ENCODE assay signal across 17 mouse cellular contexts in the genomic region with DNA sequence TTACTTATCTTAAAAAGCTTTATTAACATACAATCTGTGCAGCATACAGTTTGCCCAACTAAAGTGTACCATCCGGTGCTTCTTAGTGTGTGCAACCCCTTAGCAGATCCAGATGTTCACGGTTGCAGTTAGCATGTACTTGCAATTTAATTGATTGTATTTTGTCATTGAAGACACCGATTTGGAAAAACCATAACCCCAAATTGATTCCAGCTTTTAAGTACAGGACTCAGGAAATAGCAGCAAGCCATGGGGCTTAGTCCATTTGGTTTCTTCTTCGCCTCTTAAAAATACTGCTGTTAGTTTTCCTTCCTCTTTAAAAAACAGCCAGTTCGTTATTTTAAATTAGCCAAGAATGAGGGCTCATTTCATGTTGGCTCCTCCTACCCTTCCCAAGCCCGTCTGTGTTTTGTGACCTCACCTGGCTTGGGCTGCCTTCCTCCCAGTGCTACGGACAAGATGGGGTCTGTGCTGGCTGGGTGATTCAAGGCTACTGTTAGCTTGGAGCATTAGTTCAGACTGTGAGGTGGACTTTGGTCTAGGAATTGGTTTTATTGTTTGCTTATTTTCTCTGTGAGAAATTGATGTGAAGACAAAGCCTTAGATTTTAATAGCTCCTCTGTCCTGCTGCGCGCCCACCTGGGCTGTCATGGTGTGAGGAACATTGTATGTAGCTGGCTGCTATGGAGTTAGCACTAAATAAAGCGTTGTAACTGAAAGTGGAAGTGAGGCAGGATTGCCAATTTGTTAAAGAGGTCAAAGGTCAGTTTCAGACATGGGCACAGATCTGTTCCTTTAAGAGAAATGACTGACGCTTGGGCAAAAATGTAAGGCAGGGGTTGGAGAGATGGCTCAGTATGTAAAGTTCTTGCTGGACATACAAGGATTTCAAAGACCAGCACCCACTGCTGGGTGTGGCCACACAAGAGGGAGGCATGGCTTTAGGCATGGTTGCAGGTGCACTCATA. TPM values are rescaled to one million over a fixed set of nuclear protein-coding genes. Genes with fewer than 3 reads are reported as not detected.
DNase-seq lines count a peak whose midpoint lies in the region; ATAC-seq and TF ChIP-seq lines count a peak whose summit lies in the region.
"Had no signal": no experiment of that assay in that cellular context is flagged by ENCODE, and none has a peak within 500 bp of the region (broad histone marks: within the 10 kb centered on the region; RNA-seq: fewer than 3 reads in every experiment).

No protein-coding gene starts in this region.

- WGBS in liver, adult 2 months = 24% methylated on average over 11 of the region's 11 CpGs
- 51% methylated on average over 11 of the region's 11 CpGs for WGBS in embryonic facial prominence, embryonic 15.5 days
- WGBS in liver, embryonic 16.5 days (ENCODE audit: insufficient replicate concordance) = 57% methylated on average over 11 of the region's 11 CpGs
- 77% methylated on average over 11 of the region's 11 CpGs for WGBS in neural tube, embryonic 15.5 days

- peak overlapping the region; percentile 50 for H3K27ac ChIP-seq in liver, adult 2 months (replicated peaks; ENCODE audit: insufficient read depth, low read depth, low read length)
- peak overlapping the region; percentile 6; the same call in 1 of the 2 replicates for H3K27ac ChIP-seq in embryonic facial prominence, embryonic 15.5 days (replicated peaks)
- H3K27ac ChIP-seq in liver, embryonic 16.5 days (ENCODE audit: low read length) = peak overlapping the region; percentile 10; the same call in 1 of the 2 replicates
- H3K27ac ChIP-seq in neural tube, embryonic 15.5 days (replicated peaks) = no peak overlapping the region
- H3K27ac ChIP-seq: hindbrain, embryonic 15.5 days had no signal

- peaks cover 27% of the 10 kb centered on the region for H3K4me1 ChIP-seq in liver, adult 2 months (ENCODE audit: control insufficient read depth, insufficient read depth, low read length)
- peaks cover 52% of the 10 kb centered on the region for H3K4me1 ChIP-seq in embryonic facial prominence, embryonic 15.5 days
- H3K4me1 ChIP-seq in liver, embryonic 16.5 days (ENCODE audit: control insufficient read depth, low read depth, low read length) = peaks cover 4% of the 10 kb centered on the region; the same call in 1 of the 2 replicates
- H3K4me1 ChIP-seq in neural tube, embryonic 15.5 days = peaks cover 43% of the 10 kb centered on the region

- H3K9me3 ChIP-seq in embryonic facial prominence, embryonic 15.5 days (replicated peaks) = no peaks in the 10 kb centered on the region
- no peaks in the 10 kb centered on the region for H3K9me3 ChIP-seq in liver, embryonic 16.5 days (replicated peaks; ENCODE audit: control insufficient read depth, low read length)
- no peaks in the 10 kb centered on the region for H3K9me3 ChIP-seq in neural tube, embryonic 15.5 days (replicated peaks)
- H3K9me3 ChIP-seq: hindbrain, embryonic 15.5 days; limb, embryonic 15.5 days; stomach, embryonic 15.5 days had no signal

- TF ChIP-seq CTCF in liver, adult 2 months (IDR thresholded peaks at IDR 0.05; ENCODE audit: low read depth, low read length) = no peak

- peak; percentile 77 for DNase-seq in liver, adult 2 months (ENCODE audit: extremely low read depth, low read depth, low spot score)
- DNase-seq in liver = no peak
- peak; percentile 37 to 41 for DNase-seq in B cell, adult 2 months
- no peak for DNase-seq in cerebellum, adult 9-10 months
- DNase-seq in left cerebral cortex, adult 8-10 months (ENCODE audit: low spot score in 2 of 2) = no peak
- DNase-seq: cerebellum, postnatal 14 days; layer of hippocampus, postnatal 36 days; thymus, postnatal 4 days had no signal

- peaks cover 10% of the 10 kb centered on the region for H3K36me3 ChIP-seq in liver, adult 2 months (ENCODE audit: control insufficient read depth, insufficient read depth, low read length)
- H3K36me3 ChIP-seq in embryonic facial prominence, embryonic 15.5 days = peaks cover 21% of the 10 kb centered on the region
- H3K36me3 ChIP-seq in liver, embryonic 16.5 days (ENCODE audit: control insufficient read depth, insufficient read depth) = peaks cover 13% of the 10 kb centered on the region
- H3K36me3 ChIP-seq in neural tube, embryonic 15.5 days = peaks cover 18% of the 10 kb centered on the region

- H3K79me2 ChIP-seq in liver, adult 2 months (ENCODE audit: control insufficient read depth, insufficient read depth, low read length) = peaks cover 19% of the 10 kb centered on the region

- H3K9ac ChIP-seq in liver, adult 2 months (ENCODE audit: low read depth, low read length) = peak overlapping the region; percentile 15; the same call in 1 of the 2 replicates
- H3K9ac ChIP-seq in embryonic facial prominence, embryonic 15.5 days = no peak overlapping the region
- no peak overlapping the region for H3K9ac ChIP-seq in liver, embryonic 16.5 days (ENCODE audit: low read depth, low read length)
- H3K9ac ChIP-seq in neural tube, embryonic 15.5 days (replicated peaks) = no peak overlapping the region
- H3K9ac ChIP-seq: hindbrain, embryonic 15.5 days; limb, embryonic 15.5 days; stomach, embryonic 15.5 days had no signal

- no peak for TF ChIP-seq POLR2A in liver, adult 2 months (IDR thresholded peaks at IDR 0.05; ENCODE audit: extremely low read depth, insufficient read depth, low read length)

- no peak overlapping the region; the same call in 1 of the 2 replicates for H3K4me3 ChIP-seq in liver, adult 2 months (ENCODE audit: insufficient read depth, low read depth, low read length)
- H3K4me3 ChIP-seq in embryonic facial prominence, embryonic 15.5 days (replicated peaks) = no peak overlapping the region
- H3K4me3 ChIP-seq in liver, embryonic 16.5 days (ENCODE audit: low read depth, low read length) = no peak overlapping the region
- no peak overlapping the region for H3K4me3 ChIP-seq in neural tube, embryonic 15.5 days (replicated peaks)
- H3K4me3 ChIP-seq: hindbrain, embryonic 15.5 days; limb, embryonic 15.5 days; stomach, embryonic 15.5 days had no signal

- ATAC-seq in embryonic facial prominence, embryonic 15.5 days (ENCODE audit: insufficient number of reproducible peaks, low FRiP score, low TSS enrichment, low read depth) = no peak
- ATAC-seq in liver, embryonic 16.5 days (ENCODE audit: low read depth) = no peak
- ATAC-seq in neural tube, embryonic 15.5 days (ENCODE audit: low FRiP score) = no peak
- ATAC-seq: midbrain, embryonic 16.5 days had no signal

- H3K4me2 ChIP-seq in embryonic facial prominence, embryonic 15.5 days (replicated peaks) = no peak overlapping the region
- H3K4me2 ChIP-seq in liver, embryonic 16.5 days (ENCODE audit: low read depth, low read length) = 0 out of 2 replicates have a peak overlapping the region, but pooled peaks have one; percentile 10
- H3K4me2 ChIP-seq in neural tube, embryonic 15.5 days = no peak overlapping the region
- H3K4me2 ChIP-seq: stomach, embryonic 15.5 days had no signal

- H3K27me3 ChIP-seq in liver, adult 2 months (ENCODE audit: control insufficient read depth, insufficient read depth, low read length) = no peaks in the 10 kb centered on the region
- H3K27me3 ChIP-seq in embryonic facial prominence, embryonic 15.5 days = no peaks in the 10 kb centered on the region
- no peaks in the 10 kb centered on the region for H3K27me3 ChIP-seq in liver, embryonic 16.5 days (ENCODE audit: control insufficient read depth, insufficient read depth, low read depth, low read length)
- no peaks in the 10 kb centered on the region for H3K27me3 ChIP-seq in neural tube, embryonic 15.5 days (replicated peaks)
- H3K27me3 ChIP-seq: hindbrain, embryonic 15.5 days; limb, embryonic 15.5 days; stomach, embryonic 15.5 days had no signal

RNA-seq across cellular contexts. Expression of gene Aagab, which starts 11.8 kb away (rescaled TPM):
- total RNA-seq in liver, adult 2 months (2014; rRNA removed) = 14.4 and 14.9 TPM in 2 replicates
- polyA plus RNA-seq in liver, adult 2 months (2012; rRNA removed) = 10.6 and 11.9 TPM in 2 replicates
- 30.3 and 33.0 TPM in 2 replicates for polyA plus RNA-seq in embryonic facial prominence, embryonic 15.5 days (2015; fragmentation: Nextera tagmentation; extraction: Ambion mirVana)
- polyA plus RNA-seq in liver, embryonic 16.5 days (2015; fragmentation: Nextera tagmentation; extraction: Ambion mirVana) = 14.2 and 14.3 TPM in 2 replicates
- 51.5 and 56.0 TPM in 2 replicates for polyA plus RNA-seq in neural tube, embryonic 15.5 days (2015; fragmentation: Nextera tagmentation; extraction: Ambion mirVana)
- total RNA-seq in left cerebral cortex, adult 8-10 months (2022) = 10 to 100 TPM; 41.2 to 50.7 (median 46.4) TPM

RNA-seq across cellular contexts. Expression of gene Iqch, which starts 12.0 kb away (rescaled TPM):
- total RNA-seq in liver, adult 2 months (2014; rRNA removed) = 0.13 and 0.28 TPM in 2 replicates
- polyA plus RNA-seq in liver, adult 2 months (2012; rRNA removed) = 0.02 and 0.06 TPM in 2 replicates
- 0.21 and 0.60 TPM in 2 replicates for polyA plus RNA-seq in embryonic facial prominence, embryonic 15.5 days (2015; fragmentation: Nextera tagmentation; extraction: Ambion mirVana)
- polyA plus RNA-seq in liver, embryonic 16.5 days (2015; fragmentation: Nextera tagmentation; extraction: Ambion mirVana) = 0.02 TPM in 1 of 2 replicates, not detected in the other
- 0.12 and 0.24 TPM in 2 replicates for polyA plus RNA-seq in neural tube, embryonic 15.5 days (2015; fragmentation: Nextera tagmentation; extraction: Ambion mirVana)
- under 1 TPM in 2 of 4 experiments, not detected in 2; 0.11 to 0.19 TPM for total RNA-seq in left cerebral cortex, adult 8-10 months (2022)
- total RNA-seq: gastrocnemius, postnatal 4 days; MEL had no signal

Comparison
In these comparisons a context has a peak if more than half of its experiments do, and no peak if none do; other contexts are left out.
1. DNase-seq: peak in liver, adult 2 months (single experiment) and B cell, adult 2 months (2 of 2); none in liver (single experiment), cerebellum, adult 9-10 months (single experiment) and left cerebral cortex, adult 8-10 months (0 of 2).